Mouse (Mus musculus): Measurements from ENCODE around the gene Gfpt1.

GRCm38 (mm10) chr6:87001995-87002394 lies 40.7 kb upstream of the Gfpt1 start:
- TF ChIP-seq CTCF (IDR thresholded peaks at IDR 0.05) (no peak), EP300 (IDR thresholded peaks at IDR 0.05) (no peak)

Measured in lung, postnatal 0 days (tissue).